Mouse (Mus musculus) forebrain, embryonic 12.5 days (tissue): Measurements from ENCODE around the gene Zfhx3. TPM values are rescaled to one million over a fixed set of nuclear protein-coding genes. Genes with fewer than 3 reads are reported as not detected.

Experiments
- ATAC-seq: fragments of 200-750 bp; cut with Nextera tagmentation; 2 replicates; pipeline ENCODE4 v1.8.0; 2017; ENCODE audit warnings: moderate TSS enrichment; ENCODE audit not compliant: low FRiP score
- H3K27ac ChIP-seq: fragments of 300-500 bp; sonication (generic); 2 replicates; pipeline ENCODE4 v1.5.1; 2016; ENCODE audit warnings: mild to moderate bottlenecking
- H3K27me3 ChIP-seq: fragments of 300-500 bp; sonication (generic); 2 replicates; pipeline ENCODE4 v1.6.1; 2016; ENCODE audit warnings: mild to moderate bottlenecking
- H3K36me3 ChIP-seq: fragments of 300-500 bp; sonication (generic); replicated peaks from 2 replicates; pipeline ENCODE4 v1.6.1; 2016; ENCODE audit warnings: mild to moderate bottlenecking
- H3K4me1 ChIP-seq: fragments of 300-500 bp; sonication (generic); 2 replicates; pipeline ENCODE4 v1.6.1; 2016
- H3K4me2 ChIP-seq: fragments of 300-500 bp; sonication (generic); 2 replicates; pipeline ENCODE4 v1.6.1; 2016; ENCODE audit warnings: mild to moderate bottlenecking, moderate library complexity
- H3K4me3 ChIP-seq: fragments of 300-500 bp; sonication (generic); replicated peaks from 2 replicates; pipeline ENCODE4 v1.5.1; 2016; ENCODE audit warnings: mild to moderate bottlenecking
- H3K9ac ChIP-seq: fragments of 300-500 bp; sonication (generic); 2 replicates; pipeline ENCODE4 v1.6.1; 2016; ENCODE audit warnings: mild to moderate bottlenecking
- H3K9me3 ChIP-seq: fragments of 300-500 bp; sonication (generic); 2 replicates; pipeline ENCODE4 v1.6.1; 2016
- WGBS: fragments of 180-500 bp; shearing (Covaris S2); methylation state at CpG from one replicate; pipeline ENCODE4 v1.1.7; 2016; 5-methylcytosine and 5-hydroxymethylcytosine counted together
- polyA plus RNA-seq: library from polyadenylated mRNA; unstranded; fragments of >200 nt; fragmentation: Nextera tagmentation; extraction: Ambion mirVana; gene quantifications from 2 replicates; pipeline ENCODE4 v1.2.1, GENCODE M21; 2016

Zfhx3 gene
- polyA plus RNA-seq, 1 experiment from 2014 or later, result 30.5 TPM

DNA sequence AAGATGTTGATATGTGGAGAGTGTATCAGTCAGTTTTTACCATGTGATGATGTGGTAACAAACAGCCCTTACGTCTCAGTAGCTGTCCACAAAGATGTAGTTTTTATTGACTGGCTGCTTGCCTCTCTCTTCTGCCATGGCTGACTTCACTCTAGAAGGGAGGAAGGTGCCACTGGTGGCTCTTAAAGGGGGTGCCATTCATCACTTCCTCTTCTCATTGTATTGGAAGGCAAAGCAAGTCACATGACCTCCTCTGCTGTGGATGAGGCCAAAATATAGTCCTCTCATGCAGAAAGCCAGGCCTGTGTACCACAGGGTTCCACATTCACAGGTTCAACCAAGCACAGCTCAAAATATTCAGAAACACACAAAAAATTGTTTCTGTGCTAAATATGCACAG, 688.6 kb downstream of the Zfhx3 start:
- WGBS, result 93% methylated on average over 1 of the region's 1 CpGs
- Histone ChIP-seq H3K4me3 (no peak overlapping the region), H3K36me3 (no peaks in the 10 kb centered on the region)

DNA sequence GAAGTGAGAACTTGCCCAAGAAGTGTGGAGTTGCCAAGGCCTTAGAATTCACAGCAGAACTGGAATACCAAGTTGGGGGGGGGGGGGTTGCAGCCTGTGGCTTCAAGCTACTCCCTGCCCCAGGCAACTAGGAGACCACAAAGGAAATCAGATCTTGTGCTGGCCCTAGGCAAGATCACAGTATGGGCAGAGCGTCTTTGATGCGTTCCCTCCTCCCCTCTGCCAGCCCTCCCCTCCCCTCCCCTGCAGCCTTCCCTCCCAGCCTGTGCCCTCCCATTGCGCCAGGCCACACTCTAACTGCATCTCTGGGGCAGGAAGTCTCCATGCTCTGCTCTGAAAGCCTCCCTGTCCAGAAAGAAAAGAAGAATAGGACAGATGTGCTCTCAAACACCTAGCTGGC, 691.8 kb downstream of the Zfhx3 start:
- no peaks in the 10 kb centered on the region for H3K9me3 ChIP-seq
- H3K9ac ChIP-seq, result no peak overlapping the region
- H3K4me2 ChIP-seq, result no peak overlapping the region
- ATAC-seq, result no peak
- no peak overlapping the region for H3K4me3 ChIP-seq
- no peak overlapping the region for H3K27ac ChIP-seq
- H3K27me3 ChIP-seq, result no peaks in the 10 kb centered on the region
- 73% methylated on average over 3 of the region's 3 CpGs for WGBS
- no peaks in the 10 kb centered on the region for H3K36me3 ChIP-seq
- no peaks in the 10 kb centered on the region for H3K4me1 ChIP-seq

More for the DNA sequence above, 688.6 kb downstream of the Zfhx3 start:
- H3K4me1 ChIP-seq, result no peaks in the 10 kb centered on the region
- no peak overlapping the region for H3K27ac ChIP-seq
- H3K9me3 ChIP-seq, result no peaks in the 10 kb centered on the region
- ATAC-seq, result no peak
- no peaks in the 10 kb centered on the region for H3K27me3 ChIP-seq
- H3K9ac ChIP-seq, result no peak overlapping the region
- no peak overlapping the region for H3K4me2 ChIP-seq

GRCm38 (mm10) chr8:108637887-108638286, 695.4 kb downstream of the Zfhx3 start:
- H3K4me2 ChIP-seq, result no peak overlapping the region

GRCm38 (mm10) chr8:108645660-108646059, 703.2 kb downstream of the Zfhx3 start:
- Histone ChIP-seq H3K36me3 (no peaks in the 10 kb centered on the region), H3K27me3 (no peaks in the 10 kb centered on the region), H3K9me3 (no peaks in the 10 kb centered on the region), H3K9ac (no peak overlapping the region), H3K4me2 (no peak overlapping the region), H3K4me3 (no peak overlapping the region), H3K4me1 (no peaks in the 10 kb centered on the region), H3K27ac (no peak overlapping the region)
- ATAC-seq, result no peak
- WGBS, result 77% methylated on average over 3 of the region's 3 CpGs

More at GRCm38 (mm10) chr8:108637887-108638286, 695.4 kb downstream of the Zfhx3 start:
- Histone ChIP-seq H3K4me3 (no peak overlapping the region), H3K27me3 (no peaks in the 10 kb centered on the region), H3K4me1 (no peaks in the 10 kb centered on the region), H3K9ac (no peak overlapping the region), H3K36me3 (no peaks in the 10 kb centered on the region), H3K9me3 (no peaks in the 10 kb centered on the region), H3K27ac (no peak overlapping the region)
- 94% methylated on average over 2 of the region's 2 CpGs for WGBS
- no peak for ATAC-seq

DNA sequence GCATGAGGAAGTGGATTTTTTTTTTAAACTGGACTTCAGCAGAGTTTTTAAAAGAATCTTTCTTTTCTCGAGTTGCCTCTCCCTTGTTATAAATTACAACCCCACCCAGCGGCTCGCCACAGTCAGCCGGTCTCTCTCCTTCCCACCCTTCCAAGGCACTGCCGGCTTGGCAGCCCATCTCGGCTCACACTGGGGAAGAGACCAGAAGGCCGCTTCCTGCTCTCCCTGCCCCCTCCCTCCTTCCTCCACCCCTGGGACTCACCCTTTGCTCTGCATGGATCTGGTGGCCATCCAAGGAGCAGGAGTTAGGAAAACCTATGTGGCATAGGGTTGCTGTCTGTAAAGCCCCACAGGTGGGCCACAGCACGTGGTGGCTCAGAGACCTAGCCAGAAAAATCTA, 705.1 kb downstream of the Zfhx3 start:
- Histone ChIP-seq H3K4me2 (no peak overlapping the region), H3K27ac (no peak overlapping the region), H3K36me3 (no peaks in the 10 kb centered on the region), H3K4me3 (no peak overlapping the region), H3K9me3 (no peaks in the 10 kb centered on the region), H3K4me1 (no peaks in the 10 kb centered on the region), H3K27me3 (no peaks in the 10 kb centered on the region), H3K9ac (no peak overlapping the region)
- WGBS, result 62% methylated on average over 8 of the region's 8 CpGs
- no peak for ATAC-seq

- H3K27me3 ChIP-seq, result no peaks in the 10 kb centered on the region
- H3K36me3 ChIP-seq, result no peaks in the 10 kb centered on the region
- H3K27ac ChIP-seq, result no peak overlapping the region
- no peaks in the 10 kb centered on the region for H3K9me3 ChIP-seq
- H3K4me1 ChIP-seq, result no peaks in the 10 kb centered on the region
- no peak overlapping the region for H3K4me3 ChIP-seq
- H3K4me2 ChIP-seq, result no peak overlapping the region
- 93% methylated on average over 6 of the region's 6 CpGs for WGBS
- H3K9ac ChIP-seq, result no peak overlapping the region
- no peak for ATAC-seq
Observed at GRCm38 (mm10) chr8:108648993-108649392, 706.5 kb downstream of the Zfhx3 start.

- H3K9ac ChIP-seq, result no peak overlapping the region
- no peak for ATAC-seq
- H3K9me3 ChIP-seq, result no peaks in the 10 kb centered on the region
- H3K27me3 ChIP-seq, result no peaks in the 10 kb centered on the region
- no peak overlapping the region for H3K27ac ChIP-seq
- no peaks in the 10 kb centered on the region for H3K36me3 ChIP-seq
- WGBS, result 94% methylated on average over 8 of the region's 8 CpGs
- no peaks in the 10 kb centered on the region for H3K4me1 ChIP-seq
- no peak overlapping the region for H3K4me3 ChIP-seq
- no peak overlapping the region for H3K4me2 ChIP-seq
Observed at GRCm38 (mm10) chr8:108650837-108651236, 708.4 kb downstream of the Zfhx3 start.

DNA sequence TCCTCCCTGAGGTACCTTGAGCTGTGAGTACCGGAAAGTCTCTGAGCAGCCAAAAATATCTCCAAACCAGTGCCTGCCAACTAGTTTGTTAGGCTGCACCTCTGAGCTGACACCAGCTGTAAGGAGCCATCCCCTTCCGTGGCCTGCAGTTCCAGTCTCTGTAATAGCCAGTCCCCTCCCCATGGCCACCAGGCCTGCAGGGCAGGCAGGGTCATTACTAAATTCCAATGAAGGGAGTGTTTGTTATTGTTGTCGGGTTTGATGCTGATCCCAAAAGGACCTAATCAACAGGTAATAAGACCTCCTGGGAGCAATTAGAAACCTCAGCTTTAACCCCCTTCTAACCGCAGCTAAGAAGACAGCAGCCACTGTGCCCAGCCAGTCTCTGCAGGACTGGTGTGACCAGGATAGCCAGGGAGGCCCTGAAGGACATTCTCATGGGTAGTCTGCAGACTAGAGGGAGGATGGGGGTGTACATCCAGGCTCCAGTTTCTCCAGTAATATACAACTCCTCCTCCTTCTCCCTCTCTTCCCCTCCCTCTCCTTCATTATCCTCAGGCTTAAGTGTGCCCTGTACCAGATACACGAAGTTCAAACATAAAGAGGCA, 719.1 kb downstream of the Zfhx3 start:
- WGBS, result 31% methylated on average over 5 of the region's 5 CpGs
- no peak overlapping the region for H3K9ac ChIP-seq
- H3K4me3 ChIP-seq, result no peak overlapping the region
- no peaks in the 10 kb centered on the region for H3K36me3 ChIP-seq
- no peak overlapping the region for H3K4me2 ChIP-seq
- H3K27ac ChIP-seq, result no peak overlapping the region
- no peaks in the 10 kb centered on the region for H3K27me3 ChIP-seq
- 0 out of 2 replicates have a peak, but pooled peaks cover 5% of the 10 kb centered on the region for H3K4me1 ChIP-seq
- no peak for ATAC-seq
- no peaks in the 10 kb centered on the region for H3K9me3 ChIP-seq

GRCm38 (mm10) chr8:108662766-108663165, 720.3 kb downstream of the Zfhx3 start:
- H3K36me3 ChIP-seq, result no peaks in the 10 kb centered on the region
- no peak overlapping the region for H3K27ac ChIP-seq
- H3K27me3 ChIP-seq, result no peaks in the 10 kb centered on the region
- no peak overlapping the region for H3K4me2 ChIP-seq
- H3K9me3 ChIP-seq, result no peaks in the 10 kb centered on the region
- H3K4me1 ChIP-seq, result 0 out of 2 replicates have a peak, but pooled peaks cover 5% of the 10 kb centered on the region
- WGBS, result 88% methylated on average over 3 of the region's 3 CpGs
- no peak overlapping the region for H3K4me3 ChIP-seq
- H3K9ac ChIP-seq, result no peak overlapping the region
- ATAC-seq, result no peak

DNA sequence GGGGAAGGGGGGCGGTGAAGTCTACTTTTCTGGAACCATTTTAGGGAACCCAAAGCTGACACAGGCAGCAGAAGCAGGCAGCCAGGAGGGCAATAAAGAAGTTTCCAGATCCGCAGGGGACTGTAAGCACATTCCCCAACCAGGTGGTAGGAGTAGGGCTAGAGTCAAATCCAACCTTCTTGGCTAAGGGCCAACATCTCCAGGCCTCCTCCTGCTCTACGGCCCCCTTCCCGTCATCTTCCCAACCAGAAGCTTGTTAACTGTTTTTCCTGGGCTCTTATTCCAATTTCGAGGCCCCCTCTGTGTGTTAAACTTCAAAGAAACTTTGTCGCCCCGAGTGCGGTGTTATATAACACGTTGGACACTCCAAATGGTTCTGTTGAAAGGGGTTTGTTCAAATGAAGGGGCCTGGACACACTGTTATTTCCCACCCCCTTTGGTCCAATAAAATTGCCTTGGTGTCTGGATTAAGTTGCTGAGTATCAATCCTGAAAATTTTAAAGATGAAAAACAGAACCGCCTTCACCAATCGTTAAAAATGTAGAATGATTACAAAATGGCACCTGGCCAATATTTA, 729.6 kb downstream of the Zfhx3 start:
- no peak for ATAC-seq
- peaks cover 12% of the 10 kb centered on the region; the same call in 1 of the 2 replicates for H3K27me3 ChIP-seq
- H3K9ac ChIP-seq, result no peak overlapping the region
- H3K36me3 ChIP-seq, result no peaks in the 10 kb centered on the region
- no peak overlapping the region for H3K4me3 ChIP-seq
- no peak overlapping the region for H3K27ac ChIP-seq
- 77% methylated on average over 11 of the region's 11 CpGs for WGBS
- no peaks in the 10 kb centered on the region for H3K9me3 ChIP-seq
- H3K4me2 ChIP-seq, result no peak overlapping the region
- H3K4me1 ChIP-seq, result no peaks in the 10 kb centered on the region

DNA sequence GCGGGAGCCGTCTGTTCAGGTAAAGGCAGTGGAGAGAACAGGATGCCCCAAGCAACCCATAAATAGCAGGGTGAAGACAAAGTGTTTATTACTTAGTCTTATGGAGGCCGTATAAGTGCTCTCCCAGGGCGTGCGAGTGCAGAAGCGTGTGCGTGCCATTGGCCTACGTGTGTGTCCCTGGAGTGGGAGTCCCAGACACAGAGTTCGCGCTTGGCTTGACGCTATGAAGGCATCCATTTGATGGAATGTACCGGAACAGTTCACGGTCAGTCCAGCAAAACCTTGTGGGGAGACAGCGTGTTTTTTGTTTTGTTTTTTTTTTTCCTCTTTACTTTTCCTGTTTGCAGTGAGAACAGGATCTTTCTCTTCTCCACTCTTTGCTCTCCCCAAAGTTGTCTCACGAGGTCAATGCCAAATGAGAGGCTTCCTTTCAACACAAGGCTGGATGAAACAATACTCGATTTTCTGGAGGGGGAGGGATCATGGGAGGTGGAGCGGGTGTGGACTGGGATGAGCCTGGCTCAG, 732.6 kb downstream of the Zfhx3 start:
- H3K27ac ChIP-seq, result no peak overlapping the region
- peaks cover 12% of the 10 kb centered on the region; the same call in 1 of the 2 replicates for H3K27me3 ChIP-seq
- WGBS, result 60% methylated on average over 17 of the region's 17 CpGs
- no peaks in the 10 kb centered on the region for H3K9me3 ChIP-seq
- ATAC-seq, result no peak
- H3K36me3 ChIP-seq, result no peaks in the 10 kb centered on the region
- no peak overlapping the region for H3K4me3 ChIP-seq
- H3K4me2 ChIP-seq, result no peak overlapping the region
- H3K9ac ChIP-seq, result no peak overlapping the region
- no peaks in the 10 kb centered on the region for H3K4me1 ChIP-seq

DNA sequence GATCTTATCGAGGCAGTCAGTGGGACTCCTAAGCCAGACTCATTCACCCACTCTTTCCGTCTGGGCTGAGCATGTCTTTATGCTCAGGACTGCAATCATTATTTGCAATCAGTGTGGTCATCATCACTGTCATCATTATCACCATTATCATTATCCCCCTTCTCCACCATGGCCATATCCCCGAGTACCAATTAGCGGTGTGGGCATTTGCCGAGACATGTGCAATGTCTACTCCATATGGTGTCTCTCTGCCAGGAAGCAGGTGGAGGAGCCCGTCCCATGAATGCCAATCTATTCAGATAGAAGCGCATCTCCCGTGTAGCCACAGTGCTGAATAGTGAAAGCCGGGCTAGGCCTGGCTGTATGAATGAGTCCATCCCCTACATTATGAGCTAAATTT, 747.2 kb downstream of the Zfhx3 start:
- 78% methylated on average over 9 of the region's 9 CpGs for WGBS
- no peak overlapping the region for H3K4me3 ChIP-seq
- H3K27me3 ChIP-seq, result peaks cover 39% of the 10 kb centered on the region
- no peaks in the 10 kb centered on the region for H3K36me3 ChIP-seq
- no peaks in the 10 kb centered on the region for H3K9me3 ChIP-seq
- peaks cover 22% of the 10 kb centered on the region for H3K4me1 ChIP-seq
- no peak overlapping the region for H3K9ac ChIP-seq
- H3K4me2 ChIP-seq, result no peak overlapping the region
- H3K27ac ChIP-seq, result no peak overlapping the region
- ATAC-seq, result no peak
